Mouse (Mus musculus) cerebellum, adult 9-10 months (tissue): ENCODE measurements around the gene Elavl1.

ENCODE experiments used
- DNase-seq: peaks from one replicate; pipeline ENCODE4 v3.0.0; 2022

The Elavl1 gene

GRCm38 (mm10) chr8:4319573-4319872 is 5.7 kb downstream of the Elavl1 start:
- no peak for DNase-seq

DNA sequence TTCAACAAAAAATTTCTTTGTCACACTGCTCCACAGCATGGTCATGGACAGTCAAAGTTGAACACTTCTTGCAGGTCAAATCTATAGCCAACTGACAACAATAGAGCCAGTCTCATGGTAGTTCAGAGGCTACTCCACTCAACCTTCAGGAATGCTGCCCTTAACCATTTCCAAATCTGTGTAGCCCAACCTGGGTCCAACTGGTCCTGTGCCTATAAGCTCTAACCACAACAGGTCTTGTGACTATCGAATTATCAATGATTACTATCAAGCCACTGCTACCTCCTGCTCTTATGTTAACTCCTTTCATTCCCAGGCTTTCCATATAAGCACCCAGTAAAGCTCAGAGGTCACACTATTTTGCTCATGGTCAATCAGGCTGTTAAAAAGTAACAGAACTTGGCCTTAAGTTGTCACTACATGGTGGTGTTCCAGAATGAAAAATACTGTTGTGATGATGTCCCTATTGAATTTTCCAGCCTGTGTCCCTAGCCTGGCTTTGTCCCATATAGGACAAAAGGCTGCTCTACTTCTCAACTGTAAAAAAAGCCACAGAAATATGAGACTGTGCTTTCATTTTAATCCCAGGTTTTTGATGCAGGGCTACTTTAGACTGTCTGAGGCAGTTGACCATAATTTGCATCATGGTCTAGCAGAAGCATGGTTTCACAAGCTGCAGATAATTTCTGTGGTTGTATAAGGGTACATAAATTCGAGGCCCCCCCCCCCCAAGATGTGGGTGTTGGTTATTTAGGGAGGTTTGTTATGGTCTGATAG is 6.2 kb downstream of the Elavl1 start:
- DNase-seq, result no peak

DNA sequence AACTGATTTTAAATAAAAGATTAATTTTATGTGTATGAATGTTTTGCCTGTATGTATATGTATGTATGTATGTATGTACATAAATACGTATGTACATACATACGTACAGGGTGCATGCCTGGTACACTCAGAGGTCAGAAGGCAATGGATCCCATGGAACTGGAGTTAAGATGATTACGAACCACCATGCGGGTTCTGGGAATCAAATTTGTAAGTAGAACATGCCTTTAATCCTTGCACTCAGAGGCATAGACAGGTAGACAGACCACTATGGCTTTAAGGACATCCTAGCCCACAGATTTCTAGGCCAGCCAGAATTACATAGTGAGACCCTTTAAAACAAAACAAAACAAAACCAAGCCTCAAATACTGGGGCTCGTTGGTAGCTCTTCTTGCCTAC is 7.1 kb downstream of the Elavl1 start:
- no peak for DNase-seq

- DNase-seq, result no peak
Observed at GRCm38 (mm10) chr8:4314852-4315251, 10.4 kb downstream of the Elavl1 start.

DNA sequence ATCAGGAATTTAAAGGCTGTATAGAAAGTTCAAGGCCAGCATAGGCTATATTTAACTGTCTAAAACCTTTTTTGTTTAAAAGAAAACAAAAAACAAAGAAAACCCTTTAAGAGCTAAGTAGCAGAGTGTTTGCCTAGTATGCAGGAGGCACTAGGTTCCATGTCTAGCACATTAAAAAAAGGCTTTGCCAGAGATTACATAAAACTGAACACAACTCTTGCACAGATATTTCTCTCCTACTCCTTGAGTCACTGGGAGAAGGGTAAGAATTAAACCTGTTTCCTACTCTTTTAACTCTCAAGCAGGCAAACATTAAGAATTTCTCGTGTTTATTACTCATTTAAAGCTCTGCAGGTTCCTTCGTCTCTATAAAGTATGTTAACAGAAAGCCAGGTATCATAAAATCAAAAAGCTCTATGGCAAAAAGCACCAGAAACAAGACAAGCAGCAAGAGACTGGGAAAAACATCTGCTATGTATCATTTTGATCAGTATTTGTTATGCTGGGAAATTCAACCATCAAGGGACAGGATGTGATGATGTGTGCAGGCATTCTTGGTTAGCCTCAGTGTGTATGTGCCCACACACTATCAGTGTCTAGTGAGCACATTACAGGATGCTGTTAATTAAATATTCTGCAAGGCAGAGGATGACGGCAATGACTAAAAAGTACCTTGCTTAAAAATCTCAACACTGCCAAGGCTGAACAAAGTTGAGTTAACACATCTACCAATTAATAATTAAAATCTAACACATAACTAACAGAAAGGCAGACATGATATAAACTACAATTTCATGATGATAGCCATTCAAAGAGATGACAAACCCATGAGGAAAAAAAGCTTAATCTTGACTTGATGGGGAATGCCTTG is 11.7 kb downstream of the Elavl1 start:
- DNase-seq, result no peak

- DNase-seq, result no peak
Observed at GRCm38 (mm10) chr8:4312104-4312503, 13.1 kb downstream of the Elavl1 start.

- DNase-seq, result no peak
Observed at GRCm38 (mm10) chr8:4305838-4306237, 19.4 kb downstream of the Elavl1 start.

GRCm38 (mm10) chr8:4304124-4304547 is 21.1 kb downstream of the Elavl1 start:
- no peak for DNase-seq

DNA sequence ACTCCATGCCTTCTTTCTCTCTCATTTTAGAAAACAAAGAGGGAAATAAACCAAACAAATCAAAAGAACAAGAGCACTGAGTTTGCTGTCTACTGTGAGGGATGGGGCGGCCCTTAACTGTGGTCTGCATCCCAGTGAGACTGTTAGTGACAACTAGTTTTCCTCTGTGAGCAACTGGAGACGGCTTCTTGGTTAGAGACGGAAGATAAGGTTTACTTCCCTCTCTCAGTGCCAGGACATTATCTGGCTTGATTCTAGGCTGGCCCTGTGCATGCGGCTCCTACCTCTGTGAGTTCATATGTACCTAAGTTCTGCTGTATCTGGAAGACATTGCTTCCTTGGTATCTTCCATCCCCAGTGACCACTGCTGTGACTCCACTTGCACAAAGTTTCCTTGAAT is 27.4 kb downstream of the Elavl1 start:
- no peak for DNase-seq

DNA sequence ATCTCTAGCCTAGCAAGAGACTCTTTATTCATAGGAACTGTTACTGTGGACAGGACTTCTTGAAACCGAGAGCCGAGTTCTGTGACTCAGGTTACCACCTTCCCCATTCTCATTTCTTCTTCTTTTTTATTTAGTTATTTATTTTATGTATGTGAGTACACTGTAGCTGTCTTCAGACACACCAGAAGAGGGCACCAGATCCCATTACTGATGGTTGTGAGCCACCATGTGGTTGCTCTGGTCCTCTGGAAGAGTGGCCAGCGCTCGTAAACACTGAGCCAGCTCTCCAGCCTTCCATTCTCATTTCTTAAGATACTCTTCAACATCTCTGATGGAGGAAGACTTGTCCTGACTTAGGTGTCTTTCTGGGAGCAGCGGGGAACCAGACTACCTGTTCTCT is 32.5 kb downstream of the Elavl1 start:
- no peak for DNase-seq

- DNase-seq, result no peak
Observed at GRCm38 (mm10) chr8:4276111-4276465, 49.1 kb downstream of the Elavl1 start.

GRCm38 (mm10) chr8:4275275-4276110 is 49.7 kb downstream of the Elavl1 start, which contains the start of gene Timm44:
Gene Timm44, minus strand, starts transcription at chr8:4275913.
- peak; percentile 96 for DNase-seq

GRCm38 (mm10) chr8:4269609-4270008 is 55.6 kb downstream of the Elavl1 start:
- no peak for DNase-seq

- DNase-seq, result no peak
Observed at GRCm38 (mm10) chr8:4267627-4268026, 57.6 kb downstream of the Elavl1 start.

- no peak for DNase-seq
Observed at GRCm38 (mm10) chr8:4265160-4265914, 59.9 kb downstream of the Elavl1 start.

GRCm38 (mm10) chr8:4263105-4263791 is 62.0 kb downstream of the Elavl1 start:
- DNase-seq, result no peak

- peak; percentile 16 for DNase-seq
Observed at GRCm38 (mm10) chr8:4259805-4260170, 65.4 kb downstream of the Elavl1 start.

DNA sequence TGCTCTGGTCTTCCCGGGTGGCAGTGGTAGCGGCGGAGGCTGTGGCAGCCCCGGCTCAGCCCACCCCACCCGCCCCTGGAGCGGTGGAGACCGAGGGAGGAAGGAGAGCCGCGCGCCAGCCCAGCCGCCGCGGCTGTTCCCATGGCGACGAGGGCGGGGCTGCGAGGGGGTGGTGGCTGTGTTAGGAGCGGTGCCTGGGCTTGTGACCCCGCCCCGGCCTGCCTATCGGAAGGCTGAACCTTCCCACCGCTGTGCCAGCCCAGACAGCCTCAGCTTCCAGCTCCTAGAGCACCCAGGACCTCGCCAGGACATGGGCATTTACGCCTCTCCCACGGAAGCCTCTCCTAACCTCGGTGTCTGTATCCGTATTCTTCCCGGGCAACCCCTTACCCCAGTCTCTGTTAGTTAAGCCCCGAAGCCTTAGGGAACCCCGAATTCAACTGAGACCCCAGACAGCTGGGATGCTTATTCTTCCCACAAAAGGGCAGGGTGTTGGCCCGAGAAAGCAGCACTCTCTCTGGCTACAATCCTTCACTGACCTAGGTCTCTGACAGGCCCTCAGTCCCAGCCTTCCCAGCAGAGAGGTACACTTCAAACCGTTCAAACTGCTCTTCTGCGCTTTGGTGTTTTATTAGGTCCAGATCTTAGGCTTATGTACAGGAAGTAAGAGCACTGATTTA is 65.9 kb downstream of the Elavl1 start, which contains the start of gene Ctxn1:
Ctxn1 (minus strand) TSS at position 150 of the 680 bp plus-strand sequence.
- DNase-seq, result peak; percentile 71

DNA sequence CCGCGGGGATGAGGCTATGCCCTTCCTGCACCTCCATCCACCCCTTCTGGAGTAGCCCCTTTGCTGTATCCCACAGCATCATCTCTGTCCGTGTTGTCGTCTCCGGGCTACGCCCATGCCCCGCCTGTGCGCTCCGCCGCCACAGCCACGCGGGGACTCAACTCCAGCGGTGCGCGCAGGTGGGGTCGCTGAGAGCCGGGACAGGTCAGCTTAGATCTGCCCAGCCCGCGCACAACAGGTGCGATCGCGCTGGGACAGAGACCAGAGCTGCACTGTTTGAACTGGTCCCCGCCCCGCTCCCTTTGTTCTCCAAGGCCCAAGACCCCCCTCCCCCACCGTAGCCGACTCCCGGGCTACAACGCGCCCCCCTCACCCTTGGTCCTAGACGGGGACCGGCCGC is 66.5 kb downstream of the Elavl1 start:
- DNase-seq, result peak; percentile 38

DNA sequence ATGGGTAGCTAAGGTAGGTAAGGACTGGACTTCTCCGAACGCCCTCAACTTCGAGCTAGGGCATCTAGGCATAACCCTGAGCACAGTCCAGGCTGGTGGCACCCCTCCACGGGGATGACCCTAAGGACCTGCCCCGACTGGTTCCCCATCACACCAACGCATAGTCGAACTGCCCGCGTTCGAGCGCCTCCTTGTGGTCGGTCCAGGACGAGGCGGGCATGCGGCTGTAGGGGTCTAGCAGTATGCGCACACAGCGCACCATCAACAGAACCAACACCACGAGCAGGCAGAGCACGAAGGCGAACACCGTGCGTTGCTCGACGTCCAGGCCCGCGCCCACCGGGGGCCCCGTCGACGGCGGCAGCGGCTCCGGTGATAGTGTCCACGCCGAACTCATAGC is 67.0 kb downstream of the Elavl1 start:
- DNase-seq, result peak; percentile 62

GRCm38 (mm10) chr8:4257350-4257749 is 67.9 kb downstream of the Elavl1 start:
- peak; percentile 13 for DNase-seq
